Mouse (Mus musculus): ENCODE measurements at regions not wholly inside any gene's neighbourhood (a gene's known extent, or its start where the extent isn't known, plus 50 kb on each side); places are given as distances from the start of the nearest gene placed in this dataset.

DNA sequence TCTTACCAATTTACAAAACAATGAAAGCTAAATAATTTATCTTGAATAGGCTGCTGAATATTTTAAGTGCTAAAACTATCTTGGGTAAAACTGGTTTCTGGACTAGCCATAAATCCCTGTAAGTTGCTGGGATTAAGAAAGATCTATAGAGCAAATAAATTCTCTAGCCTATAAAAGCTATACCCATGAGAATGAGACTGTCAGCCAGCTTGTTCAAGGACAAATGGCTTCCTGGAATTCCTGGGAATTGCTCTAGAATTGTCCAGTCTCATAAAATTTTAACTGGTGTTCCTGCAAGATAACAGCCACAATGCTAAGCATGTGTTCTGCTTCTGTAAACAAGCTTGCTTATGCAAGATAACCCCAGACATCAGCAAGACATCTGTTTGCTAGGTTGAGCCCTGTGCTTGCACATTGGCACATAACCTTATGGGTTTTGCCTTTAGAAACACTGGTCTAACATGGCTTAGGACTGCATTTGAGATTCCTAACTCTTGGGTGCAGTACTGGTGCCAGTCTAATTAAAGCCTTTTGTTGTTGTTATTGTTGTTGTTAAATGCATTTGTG lies 180.2 kb upstream of the Syt10 start:
- in situ Hi-C loops (cut with MboI, MseI), result no loop called here

DNA sequence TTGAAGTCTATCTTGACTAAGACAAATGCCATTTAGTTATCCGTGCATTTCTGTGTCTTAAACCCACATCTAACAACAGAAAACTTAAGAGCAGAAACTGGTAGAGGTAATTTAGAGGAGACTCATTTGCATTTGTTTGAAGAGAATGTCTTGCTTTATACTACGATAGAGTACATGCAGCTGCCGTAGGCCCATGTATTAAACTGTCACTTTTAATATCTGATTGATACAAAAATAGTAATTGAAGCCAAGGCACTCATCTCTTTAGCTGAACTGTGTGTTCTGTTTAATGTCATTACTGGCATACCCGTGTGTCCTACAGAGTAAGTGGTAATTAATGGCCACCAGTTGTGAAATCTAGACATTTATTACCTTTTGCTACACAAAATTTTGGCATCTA lies 181.5 kb upstream of the Syt10 start:
- in situ Hi-C loops (cut with MboI, MseI), result no loop called here

DNA sequence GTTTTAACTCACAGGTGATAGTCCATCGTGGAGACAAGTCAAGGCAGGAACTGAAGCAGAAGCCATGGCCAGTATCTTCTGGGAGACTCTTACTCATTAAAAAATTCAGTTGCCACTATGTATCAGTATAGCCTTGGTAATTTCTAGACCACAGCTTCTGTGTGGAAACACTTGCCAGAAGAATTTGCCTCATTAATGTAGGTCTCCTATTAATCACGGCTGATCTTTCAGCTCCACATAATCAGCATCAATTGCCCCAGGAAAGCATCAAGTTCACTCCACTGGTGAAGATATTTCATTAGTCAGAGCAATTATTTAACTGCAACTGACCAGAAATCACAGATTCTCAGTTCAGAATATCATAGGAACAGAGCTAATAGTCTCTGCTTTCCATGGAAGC lies 189.8 kb upstream of the Alg10b start:
- in situ Hi-C loops (cut with MboI, MseI), result loop anchor here (10.0 kb wide), 1 partner anchor 240 kb away; no protein-coding TSS in a partner anchor

DNA sequence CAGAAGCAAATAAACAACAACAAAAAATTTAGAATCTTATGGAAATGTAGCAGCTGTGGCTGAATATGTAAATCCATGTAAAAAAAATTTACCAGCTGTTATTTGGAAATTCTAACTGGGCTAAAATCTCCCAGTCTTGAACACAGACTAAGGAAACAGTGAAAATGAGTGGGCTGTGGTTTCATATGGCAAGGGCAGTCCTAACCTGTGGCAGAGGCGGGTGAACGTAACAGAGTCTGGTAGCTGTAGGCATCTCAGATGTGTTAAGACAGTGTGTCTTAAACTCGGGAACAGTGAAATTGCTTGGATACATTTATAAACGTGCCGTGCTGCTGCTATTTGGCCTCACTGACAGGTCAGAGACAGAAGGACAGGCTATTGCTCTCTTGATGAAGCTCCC lies 178.4 kb upstream of the Alg10b start:
- in situ Hi-C loops (cut with MboI, MseI), result no loop called here

DNA sequence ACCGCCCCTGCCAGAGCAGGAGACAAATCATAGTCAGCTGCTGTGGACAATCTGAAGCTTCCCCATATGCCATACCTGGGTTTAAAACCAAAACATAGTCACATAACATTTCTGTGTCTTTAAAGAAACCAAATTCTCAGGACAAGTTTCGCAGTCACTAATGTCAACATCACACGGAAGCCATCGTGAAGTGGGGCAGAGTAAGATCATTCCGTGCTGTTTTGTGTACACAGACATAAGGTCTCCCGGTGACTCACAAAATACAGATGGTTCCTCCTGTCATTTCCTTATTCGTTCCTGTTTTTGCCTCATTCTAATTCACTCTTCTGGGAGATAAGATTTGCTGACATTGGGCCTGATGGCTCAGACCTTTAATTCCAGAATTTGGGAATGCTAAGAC lies 162.1 kb upstream of the Alg10b start:
- in situ Hi-C loops (cut with MboI, MseI), result no loop called here

DNA sequence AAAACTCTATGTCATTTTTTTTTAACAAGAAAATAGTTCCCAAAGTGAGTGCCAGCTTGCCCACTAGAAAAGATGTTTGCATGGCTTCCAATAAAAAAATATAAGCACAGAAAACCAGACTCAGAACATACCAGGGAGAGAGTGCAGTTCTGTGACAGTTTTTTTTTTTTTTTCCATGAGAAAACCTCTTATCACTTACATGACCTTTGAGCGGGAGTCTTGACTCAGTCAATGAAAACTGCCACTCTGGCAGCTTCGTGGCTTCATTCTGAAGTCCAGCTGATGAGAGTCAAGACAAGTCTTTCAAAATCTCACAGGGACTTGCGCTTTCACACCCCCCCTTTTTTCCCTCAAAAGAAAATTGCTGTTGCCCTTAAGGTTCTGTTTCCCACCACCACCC lies 158.3 kb upstream of the Alg10b start:
- in situ Hi-C loops (cut with MboI, MseI), result no loop called here

DNA sequence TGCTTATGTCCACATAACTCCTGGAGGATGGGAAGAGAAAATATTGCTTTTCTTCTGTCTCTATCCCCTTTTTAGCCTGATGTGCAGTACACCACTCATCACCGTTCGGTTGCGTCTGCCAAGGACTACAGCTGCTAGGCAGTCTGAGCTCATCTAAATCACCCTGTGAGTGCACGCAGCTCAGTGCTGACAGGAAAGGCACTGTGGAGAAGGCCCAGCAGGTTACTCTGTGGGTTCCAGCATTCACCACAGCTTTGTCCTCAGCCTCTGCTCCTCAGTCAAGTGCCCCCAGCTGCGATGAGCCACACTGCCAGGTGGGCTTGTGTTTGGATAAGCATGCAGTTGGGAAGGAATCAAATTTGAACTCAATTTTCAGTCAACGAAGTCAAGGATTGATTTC lies 152.0 kb upstream of the Alg10b start:
- in situ Hi-C loops (cut with MboI, MseI), result no loop called here

DNA sequence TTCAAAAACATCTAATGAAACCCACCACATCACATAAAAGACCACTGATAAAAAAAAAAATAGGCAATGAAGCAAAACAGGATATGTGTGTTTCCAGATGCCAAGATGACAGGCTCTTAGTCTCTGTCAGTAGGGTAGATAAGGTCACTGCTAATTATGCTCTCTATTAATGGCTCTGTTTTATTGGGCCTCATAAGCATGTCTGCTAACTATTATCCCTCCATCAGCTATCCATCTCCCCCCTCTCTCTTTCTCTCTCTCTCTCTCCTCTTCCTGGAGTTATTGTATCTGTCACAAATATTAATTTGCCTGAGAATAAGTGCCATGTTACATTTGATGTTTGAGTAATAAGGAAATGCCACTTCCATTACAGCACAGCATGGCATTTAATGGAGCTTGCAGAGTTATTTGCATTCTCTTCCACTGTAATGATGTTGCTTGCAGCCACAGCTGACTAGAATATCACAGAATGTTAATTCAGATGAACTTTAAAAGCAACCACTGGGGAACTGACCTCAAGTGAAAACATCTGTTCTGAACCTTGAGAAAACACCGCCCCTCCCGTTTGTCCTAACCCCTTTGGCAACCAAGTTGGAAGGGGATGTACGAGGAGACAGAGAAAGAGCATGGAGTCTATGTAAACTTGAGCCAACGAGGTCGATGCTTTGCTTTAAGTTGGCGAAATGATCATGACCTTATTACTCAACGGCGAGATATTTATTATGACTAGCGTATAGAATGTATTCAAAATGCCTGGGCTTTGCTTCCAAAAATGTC lies 141.7 kb upstream of the Alg10b start:
- in situ Hi-C loops (cut with MboI, MseI), result no loop called here

DNA sequence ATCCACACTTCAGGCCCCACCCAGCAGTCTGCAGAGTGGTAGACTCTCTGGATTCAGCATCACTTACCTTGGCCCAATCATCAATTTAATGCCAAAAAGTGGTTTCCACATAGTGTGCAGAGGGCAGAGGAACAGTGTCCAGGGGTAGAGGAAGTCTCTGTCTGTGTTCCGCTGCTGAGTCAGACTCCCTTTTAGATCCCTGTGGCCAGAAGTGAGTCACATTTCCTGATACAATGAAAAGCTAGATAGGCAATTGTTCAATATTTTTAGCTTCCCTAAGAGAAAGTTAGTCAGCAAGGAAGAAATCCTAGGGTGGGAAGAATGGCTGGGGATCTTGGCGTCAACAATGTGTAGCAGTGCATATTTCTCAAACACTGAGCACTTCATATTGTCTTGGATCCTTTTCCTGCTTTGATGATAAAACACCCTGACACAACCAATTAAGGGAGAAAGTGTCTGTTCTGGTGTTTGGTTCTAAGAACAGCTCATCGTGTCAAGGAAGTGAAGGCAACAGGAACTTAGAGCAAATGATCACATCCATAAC lies 114.6 kb upstream of the Alg10b start:
- in situ Hi-C loops (cut with MboI, MseI), result no loop called here

DNA sequence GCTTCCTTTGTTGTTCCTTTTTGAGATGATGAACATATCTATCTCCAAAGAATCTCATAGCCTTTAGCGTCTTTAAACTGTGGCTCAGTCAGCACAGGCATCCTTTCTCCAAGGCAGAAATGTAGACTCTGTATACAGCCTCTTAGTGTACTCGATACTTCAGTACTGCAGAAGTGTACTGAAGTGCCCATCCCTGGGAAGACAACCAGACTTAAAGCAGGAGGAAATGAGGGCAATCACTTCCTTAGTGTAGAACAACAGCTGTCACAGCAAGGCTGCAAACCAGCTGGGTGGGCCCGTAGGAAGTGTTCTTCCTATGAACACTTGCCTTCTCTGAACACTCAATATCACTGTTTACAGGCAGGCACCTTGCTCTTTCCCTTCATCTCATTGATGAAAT lies 110.5 kb upstream of the Alg10b start:
- in situ Hi-C loops (cut with MboI, MseI), result no loop called here

DNA sequence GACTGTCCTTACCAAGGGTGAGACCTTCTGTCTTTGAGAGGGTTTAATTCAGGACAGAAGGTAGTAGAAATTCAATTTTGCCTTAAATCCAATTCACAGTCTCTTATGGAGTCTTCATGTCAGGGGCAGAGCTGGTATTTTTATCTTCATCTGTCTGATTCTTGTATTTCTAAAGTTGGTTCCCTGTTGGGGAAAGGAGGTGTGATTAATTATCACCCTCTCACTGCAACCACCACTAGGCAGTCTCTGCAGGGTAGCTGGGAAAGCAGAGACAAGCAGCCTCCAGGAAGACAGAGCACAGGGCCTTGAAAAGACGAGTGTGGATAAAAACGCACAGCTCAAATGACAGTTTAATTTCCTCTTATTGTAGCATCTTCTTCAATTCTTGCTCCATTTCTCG lies 104.4 kb upstream of the Alg10b start:
- in situ Hi-C loops (cut with MboI, MseI), result loop anchor here (10.0 kb wide), 1 partner anchor 285 kb away; no protein-coding TSS in a partner anchor

DNA sequence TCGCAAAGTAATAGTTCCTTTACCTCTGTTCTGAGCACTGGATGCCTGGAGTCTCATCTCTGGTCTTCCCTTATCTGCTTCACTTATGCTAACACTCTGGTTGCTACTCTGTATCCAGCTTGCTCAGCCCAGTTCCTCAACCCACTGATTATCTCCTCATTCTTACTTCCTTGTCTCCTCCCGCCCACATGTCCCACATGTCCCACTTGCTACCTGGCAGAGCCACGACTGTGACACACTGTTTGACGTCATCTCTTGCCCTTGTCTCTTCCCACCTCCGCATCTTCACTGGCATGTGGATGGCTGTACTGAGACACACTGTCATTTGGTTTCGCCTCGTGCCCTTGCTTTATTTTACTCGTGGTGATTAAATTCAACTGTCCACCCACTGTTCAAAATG lies 100.1 kb upstream of the Alg10b start:
- in situ Hi-C loops (cut with MboI, MseI), result loop anchor here (10.0 kb wide), 1 partner anchor 281 kb away; no protein-coding TSS in a partner anchor

DNA sequence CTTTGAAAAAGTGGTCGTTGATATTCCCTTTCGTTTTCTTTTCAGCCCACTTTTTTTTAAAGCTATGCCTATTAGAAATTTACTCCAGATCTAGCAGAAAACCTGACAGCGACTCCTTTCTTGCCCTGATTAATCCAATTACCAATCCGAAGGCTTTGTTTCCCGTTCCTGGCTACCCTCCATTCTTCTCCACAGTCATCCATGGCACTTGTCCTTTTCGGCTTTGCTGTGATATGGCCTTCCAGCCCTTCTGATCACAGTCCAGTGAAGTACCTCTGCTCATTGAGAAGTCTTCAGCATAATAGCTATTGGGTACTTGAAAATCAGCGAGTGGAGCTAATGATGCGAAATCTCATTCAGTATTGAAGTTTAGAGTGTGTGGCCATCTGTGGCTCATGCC lies 99.0 kb upstream of the Alg10b start:
- in situ Hi-C loops (cut with MboI, MseI), result loop anchor here (10.0 kb wide), 1 partner anchor 280 kb away; no protein-coding TSS in a partner anchor

DNA sequence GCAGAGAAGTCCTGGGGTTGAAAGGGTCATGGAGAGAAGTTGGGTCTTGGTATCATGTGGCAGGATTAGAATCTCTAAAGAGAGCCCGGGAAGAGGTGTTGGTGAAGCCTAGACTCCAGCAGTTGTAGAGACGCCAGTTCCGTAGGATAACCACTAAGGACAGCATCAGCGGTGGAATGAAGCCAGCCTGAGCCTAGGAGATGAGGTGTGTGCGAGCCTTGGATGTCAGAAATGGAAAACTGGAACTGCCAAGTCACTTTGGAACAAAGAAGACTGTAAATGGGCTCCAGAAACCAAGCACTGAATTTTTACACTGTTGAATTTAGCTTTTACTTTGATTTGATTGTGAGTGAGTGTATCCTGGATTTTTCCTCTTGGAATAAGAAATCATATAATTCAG lies 92.3 kb upstream of the Alg10b start:
- in situ Hi-C loops (cut with MboI, MseI), result no loop called here

DNA sequence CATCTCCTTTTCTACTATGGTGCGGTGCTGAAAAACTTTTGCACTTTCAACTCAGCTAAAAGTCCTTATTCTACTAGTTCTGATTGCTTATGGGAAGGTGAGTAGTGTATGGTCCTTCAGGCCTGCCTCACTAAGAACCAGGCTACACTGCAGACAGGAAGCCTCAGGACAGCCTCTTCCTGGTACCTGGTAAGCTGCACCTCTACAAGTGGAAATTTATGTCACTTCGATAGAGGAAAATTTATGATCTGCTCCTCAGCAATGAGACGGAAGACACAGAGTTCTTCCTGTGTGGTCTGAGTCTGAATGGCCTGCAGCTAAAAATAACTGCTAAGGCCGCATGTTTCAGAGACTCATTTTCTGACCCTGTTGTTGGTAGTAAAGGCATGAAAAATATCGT lies 83.1 kb upstream of the Alg10b start:
- in situ Hi-C loops (cut with MboI, MseI), result no loop called here

DNA sequence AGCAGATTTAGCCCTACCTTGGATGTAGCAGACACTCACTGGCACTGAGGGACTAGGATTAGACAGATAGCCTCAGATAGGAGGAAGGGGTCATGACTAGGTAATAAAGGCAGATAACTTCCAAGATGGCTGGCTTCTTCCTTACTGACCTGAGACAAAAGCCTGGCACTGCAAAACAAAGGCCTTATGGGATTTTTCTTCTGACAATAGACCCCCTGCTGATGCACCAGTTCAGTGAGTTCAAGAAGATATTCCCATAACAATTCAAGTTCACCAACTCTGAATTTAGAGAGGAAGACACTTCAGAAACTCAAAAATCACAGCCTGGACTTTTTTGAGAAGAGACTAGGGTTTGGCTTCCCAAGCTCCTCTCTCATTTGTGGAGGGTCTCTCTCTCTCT lies 75.4 kb upstream of the Alg10b start:
- in situ Hi-C loops (cut with MboI, MseI), result no loop called here

DNA sequence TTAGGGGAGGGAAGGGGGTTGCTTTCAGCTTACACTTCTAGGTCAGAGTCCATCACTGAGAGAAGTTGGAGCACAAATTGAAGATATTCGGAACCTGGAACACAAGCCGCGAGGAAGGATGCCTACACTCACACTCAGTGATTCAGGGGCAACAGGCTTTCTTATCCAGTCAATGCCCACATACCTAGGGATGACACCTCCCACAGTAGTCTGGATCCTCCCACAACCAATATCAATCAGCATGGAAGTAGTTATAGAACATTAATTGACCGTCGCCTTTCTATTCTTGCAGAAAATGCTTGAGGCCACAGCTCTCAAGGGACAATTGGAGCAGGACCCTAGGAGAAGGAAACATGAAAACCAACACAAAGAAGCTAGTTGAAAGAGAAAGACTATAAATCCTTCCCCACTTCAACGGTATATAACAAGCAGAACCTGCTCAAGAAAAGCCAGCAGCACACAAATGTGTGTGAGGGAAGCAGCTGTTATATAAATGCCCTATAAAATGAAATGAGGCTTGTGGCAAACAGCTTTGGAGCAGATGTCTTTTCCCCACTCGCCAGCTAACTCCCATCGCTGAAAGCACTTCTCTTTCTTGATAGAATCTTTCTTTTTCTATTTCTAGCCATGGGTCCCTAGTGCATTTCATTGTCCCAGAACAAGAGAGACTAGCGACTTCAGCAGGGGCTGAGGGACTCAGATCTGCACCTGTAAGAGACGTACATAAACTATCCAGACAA lies 70.1 kb upstream of the Alg10b start:
- in situ Hi-C loops (cut with MboI, MseI), result no loop called here
